Mouse (Mus musculus) thymus, adult 2 months (tissue): Measurements from ENCODE around the gene Tgm1. TPM values are rescaled to one million over a fixed set of nuclear protein-coding genes. Genes with fewer than 3 reads are reported as not detected.

Experiments used
- DNase-seq: peaks from one replicate; pipeline ENCODE4 v3.0.0; 2021
- H3K27ac ChIP-seq: fragments of 200-500 bp; 2 replicates; pipeline ENCODE4 v1.5.1; 2012; ENCODE audit warnings: low read length, control low read depth; ENCODE audit not compliant: control insufficient read depth, insufficient read depth
- H3K27me3 ChIP-seq: fragments of 200-500 bp; 2 replicates; pipeline ENCODE4 v1.6.1; 2012; ENCODE audit warnings: mild to moderate bottlenecking, low read length, moderate library complexity, mixed read lengths; ENCODE audit not compliant: control insufficient read depth, insufficient read depth
- H3K36me3 ChIP-seq: fragments of 200-500 bp; 2 replicates; pipeline ENCODE4 v1.6.1; 2012; ENCODE audit warnings: mild to moderate bottlenecking, low read length, moderate library complexity; ENCODE audit not compliant: control insufficient read depth, insufficient read depth
- H3K4me1 ChIP-seq: fragments of 200-500 bp; replicated peaks from 2 replicates; pipeline ENCODE4 v1.6.1; 2012; ENCODE audit warnings: low read length; ENCODE audit not compliant: control insufficient read depth, insufficient read depth
- H3K4me3 ChIP-seq: fragments of 200-500 bp; 2 replicates; pipeline ENCODE4 v1.5.1; 2012; ENCODE audit warnings: mild to moderate bottlenecking, low read length, control low read depth, moderate library complexity; ENCODE audit not compliant: control insufficient read depth, insufficient read depth
- CTCF ChIP-seq: fragments of 200-500 bp; IDR thresholded peaks from 2 replicates; pipeline ENCODE4 v1.5.1; 2012; ENCODE audit warnings: mild to moderate bottlenecking, control low read depth, low read length, moderate library complexity, borderline replicate concordance; ENCODE audit not compliant: control insufficient read depth, poor library complexity, insufficient read depth; ENCODE audit errors: extremely low read depth
- POLR2A ChIP-seq: fragments of 200-500 bp; IDR thresholded peaks from 2 replicates; pipeline ENCODE4 v1.6.1; 2012; ENCODE audit warnings: mild to moderate bottlenecking, low read length, control low read depth, moderate library complexity; ENCODE audit not compliant: control insufficient read depth, poor library complexity, insufficient read depth; ENCODE audit errors: extremely low read depth
- WGBS: fragments of 180-500 bp; shearing (Covaris S2); methylation state at CpG from one replicate; pipeline ENCODE4 v1.1.7; 2018; 5-methylcytosine and 5-hydroxymethylcytosine counted together
- polyA plus RNA-seq: library from polyadenylated mRNA; depleted of rRNA; stranded (reverse); fragments of >200 nt; gene quantifications from 2 replicates; pipeline ENCODE4 v1.2.3, GENCODE M21; 2012

Tgm1 gene
- polyA plus RNA-seq, 1 experiment: 8.2 TPM

GRCm38 (mm10) chr14:55735334-55735733, 21.6 kb upstream of the Tgm1 start:
- no peak overlapping the region for H3K27ac ChIP-seq
- no peaks in the 10 kb centered on the region for H3K27me3 ChIP-seq
- H3K4me1 ChIP-seq: no peaks in the 10 kb centered on the region
- DNase-seq: no peak
- no peak overlapping the region for H3K4me3 ChIP-seq
- H3K36me3 ChIP-seq: peaks cover 5% of the 10 kb centered on the region; the same call in 1 of the 2 replicates
- 88% methylated on average over 3 of the region's 3 CpGs for WGBS
- TF ChIP-seq POLR2A (no peak), CTCF (no peak)

GRCm38 (mm10) chr14:55734869-55735268, 21.1 kb upstream of the Tgm1 start:
- 91% methylated on average over 7 of the region's 7 CpGs for WGBS
- Histone ChIP-seq H3K27ac (no peak overlapping the region), H3K4me1 (no peaks in the 10 kb centered on the region), H3K36me3 (peaks cover 2% of the 10 kb centered on the region; the same call in 1 of the 2 replicates), H3K4me3 (no peak overlapping the region), H3K27me3 (no peaks in the 10 kb centered on the region)
- no peak for TF ChIP-seq CTCF
- TF ChIP-seq POLR2A: no peak
- DNase-seq: no peak

GRCm38 (mm10) chr14:55733889-55734288, 20.2 kb upstream of the Tgm1 start:
- WGBS: 88% methylated on average over 10 of the region's 10 CpGs
- no peaks in the 10 kb centered on the region for H3K36me3 ChIP-seq
- TF ChIP-seq CTCF: no peak
- TF ChIP-seq POLR2A: no peak
- no peak overlapping the region for H3K4me3 ChIP-seq
- no peak for DNase-seq
- H3K4me1 ChIP-seq: no peaks in the 10 kb centered on the region
- H3K27me3 ChIP-seq: no peaks in the 10 kb centered on the region
- H3K27ac ChIP-seq: no peak overlapping the region; the same call in 1 of the 2 replicates

- H3K27ac ChIP-seq: no peak overlapping the region
- H3K4me1 ChIP-seq: no peaks in the 10 kb centered on the region
- TF ChIP-seq POLR2A: no peak
- no peak for TF ChIP-seq CTCF
- H3K27me3 ChIP-seq: no peaks in the 10 kb centered on the region
- no peak overlapping the region for H3K4me3 ChIP-seq
- H3K36me3 ChIP-seq: no peaks in the 10 kb centered on the region
- WGBS: 90% methylated on average over 7 of the region's 7 CpGs
- DNase-seq: no peak
These were observed 16.9 kb upstream of the Tgm1 start for GRCm38 (mm10) chr14:55730531-55731032.

- H3K4me3 ChIP-seq: no peak overlapping the region
- 95% methylated on average over 7 of the region's 7 CpGs for WGBS
- no peak overlapping the region for H3K27ac ChIP-seq
- no peak for DNase-seq
- peaks cover 4% of the 10 kb centered on the region for H3K4me1 ChIP-seq
- no peak for TF ChIP-seq POLR2A
- no peak for TF ChIP-seq CTCF
- H3K27me3 ChIP-seq: no peaks in the 10 kb centered on the region
- H3K36me3 ChIP-seq: no peaks in the 10 kb centered on the region
These were observed 16.4 kb upstream of the Tgm1 start for GRCm38 (mm10) chr14:55730116-55730515.

- Histone ChIP-seq H3K36me3 (no peaks in the 10 kb centered on the region), H3K27ac (no peak overlapping the region), H3K4me1 (peaks cover 15% of the 10 kb centered on the region), H3K27me3 (no peaks in the 10 kb centered on the region), H3K4me3 (no peak overlapping the region)
- no peak for DNase-seq
- TF ChIP-seq POLR2A (no peak), CTCF (no peak)
- WGBS: 56% methylated on average over 8 of the region's 8 CpGs
These were observed 14.4 kb upstream of the Tgm1 start for GRCm38 (mm10) chr14:55727889-55728685.
